Comparison of ENCODE assay signal across 8 mouse cellular contexts in the genomic region with DNA sequence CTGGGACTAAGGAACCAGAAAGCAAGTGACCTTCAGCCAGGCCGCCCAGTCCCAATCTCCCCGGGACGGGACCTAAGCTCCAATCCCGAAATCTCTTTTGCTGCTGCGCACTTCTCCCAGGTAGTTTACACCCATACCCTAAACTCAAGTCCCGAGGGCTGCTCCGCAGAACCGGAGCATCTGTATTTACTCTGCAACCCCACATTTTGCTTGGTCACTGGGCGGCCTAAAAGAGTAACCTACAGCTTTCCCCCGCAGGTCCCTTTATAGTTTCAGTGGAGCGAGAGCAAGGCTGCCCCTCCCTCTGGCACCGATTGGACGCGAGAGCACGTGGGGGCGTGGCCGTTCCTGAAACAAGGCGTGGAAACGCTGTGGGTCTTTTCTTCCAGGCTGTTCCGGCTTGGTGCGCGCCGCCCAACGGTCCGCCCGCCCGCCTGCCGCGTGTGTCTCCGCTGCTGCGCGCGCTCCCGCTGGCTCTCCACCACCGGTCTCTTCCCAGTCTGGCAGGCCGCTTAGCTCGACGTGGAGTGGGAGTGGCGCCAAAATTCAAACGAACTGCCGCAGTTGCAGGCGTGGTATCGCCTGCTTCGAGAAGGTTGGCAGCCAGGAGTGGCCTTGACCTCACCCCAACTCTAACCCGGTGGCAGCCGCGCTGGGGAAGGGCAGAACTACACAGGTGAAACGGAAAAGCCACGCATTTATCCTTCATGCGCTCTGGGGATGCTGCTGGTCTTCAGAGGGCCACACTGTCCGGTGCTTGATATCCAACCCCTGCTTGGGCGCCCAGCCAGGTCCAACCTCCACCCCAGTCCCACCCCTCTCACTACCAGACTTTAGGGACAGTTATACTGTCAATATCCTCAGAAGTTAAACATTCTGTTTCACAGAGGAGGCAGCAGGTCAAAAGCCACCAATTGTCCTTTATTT. TPM values are rescaled to one million over a fixed set of nuclear protein-coding genes. Genes with fewer than 3 reads are reported as not detected.
DNase-seq lines count a peak whose midpoint lies in the region; ATAC-seq and TF ChIP-seq lines count a peak whose summit lies in the region.
"Not testable (repeated sequence)": the region's sequence is repeated elsewhere in the genome, so short reads cannot be mapped to it uniquely, and the experiment has no call there.

No protein-coding gene starts in this region.

- H3K79me2 ChIP-seq in heart, adult 2 months (replicated peaks; ENCODE audit: control insufficient read depth, insufficient read depth, low read length), result not testable (repeated sequence)

- not testable (repeated sequence) for H3K4me1 ChIP-seq in embryonic facial prominence, embryonic 13.5 days; heart, adult 2 months (ENCODE audit: control insufficient read depth, insufficient read depth, low read length); kidney, adult 2 months (ENCODE audit: control insufficient read depth, insufficient read depth, low read length); limb, embryonic 11.5 days (ENCODE audit: control insufficient read depth, insufficient read depth, low read length); midbrain, embryonic 13.5 days (replicated peaks); small intestine, adult 2 months (ENCODE audit: control insufficient read depth, insufficient read depth, insufficient read length, low read length)

- peak; percentile 45; the same call in 1 of the 2 replicates for TF ChIP-seq POLR2A in heart, adult 2 months (IDR thresholded peaks at IDR 0.05; ENCODE audit: insufficient read depth, low read depth, low read length)
- TF ChIP-seq POLR2A in kidney, adult 2 months (IDR thresholded peaks at IDR 0.05; ENCODE audit: low read depth, low read length), result not testable (repeated sequence)
- 0 out of 2 replicates have a peak, but pooled peaks have one; percentile 14 for TF ChIP-seq POLR2A in small intestine, adult 2 months (IDR thresholded peaks at IDR 0.05; ENCODE audit: low read depth, low read length)

- intact Hi-C loops in heart, adult 2 months (cut with DNase I), result not testable (repeated sequence)

- DNase-seq in 3T3-L1 (ENCODE audit: low read depth, low spot score), result peak; percentile 91
- peak; percentile 58 to 65 for DNase-seq in adrenal gland, postnatal 4 days (ENCODE audit: low spot score in 2 of 2)
- peak; percentile 85 to 93 for DNase-seq in heart, adult 2 months
- DNase-seq in kidney, adult 2 months, result peak; percentile 94
- DNase-seq in limb, embryonic 11.5 days (ENCODE audit: low spot score), result peak; percentile 88

- peak; percentile 97 for ATAC-seq in embryonic facial prominence, embryonic 13.5 days (ENCODE audit: insufficient number of reproducible peaks, insufficient read depth, low FRiP score, low TSS enrichment, low read depth)
- ATAC-seq in limb, embryonic 11.5 days (ENCODE audit: insufficient number of reproducible peaks, low FRiP score, low TSS enrichment, low read depth), result peak; percentile 98
- ATAC-seq in midbrain, embryonic 13.5 days, result peak; percentile 99

- H3K4me2 ChIP-seq in embryonic facial prominence, embryonic 13.5 days, result peak overlapping the region; percentile 67
- peak overlapping the region; percentile 53 for H3K4me2 ChIP-seq in limb, embryonic 11.5 days (ENCODE audit: low read depth, severe bottlenecking)
- peak overlapping the region; percentile 70 for H3K4me2 ChIP-seq in midbrain, embryonic 13.5 days (replicated peaks)

- TF ChIP-seq CTCF in heart, adult 2 months (IDR thresholded peaks at IDR 0.05), result 0 out of 2 replicates have a peak, but pooled peaks have one; percentile 3
- not testable (repeated sequence) for TF ChIP-seq CTCF in kidney, adult 2 months (conservative IDR thresholded peaks at IDR 0.05; ENCODE audit: insufficient read depth, insufficient read length, low read depth, low read length); small intestine, adult 2 months (IDR thresholded peaks at IDR 0.05; ENCODE audit: extremely low read depth, insufficient read length, insufficient replicate concordance, low read depth, low read length)

- 1% methylated on average over 52 of the region's 52 CpGs for WGBS in embryonic facial prominence, embryonic 13.5 days
- WGBS in heart, adult 2 months, result 1% methylated on average over 49 of the region's 52 CpGs
- WGBS in kidney, adult 2 months, result 2% methylated on average over 52 of the region's 52 CpGs
- WGBS in limb, embryonic 11.5 days, result 3% methylated on average over 52 of the region's 52 CpGs
- WGBS in midbrain, embryonic 13.5 days, result 3% methylated on average over 52 of the region's 52 CpGs
- WGBS in small intestine, adult 2 months, result under 1% methylated on average over 51 of the region's 52 CpGs

- H3K27ac ChIP-seq in embryonic facial prominence, embryonic 13.5 days; limb, embryonic 11.5 days (replicated peaks; ENCODE audit: low read depth, low read length); midbrain, embryonic 13.5 days; small intestine, adult 2 months (ENCODE audit: insufficient read depth, low read depth, low read length): not testable (repeated sequence)
- peak overlapping the region; percentile 78 for H3K27ac ChIP-seq in heart, adult 2 months
- H3K27ac ChIP-seq in kidney, adult 2 months (ENCODE audit: insufficient read depth, low read depth, low read length), result peak overlapping the region; percentile 5; the same call in 1 of the 2 replicates

- H3K9me3 ChIP-seq in embryonic facial prominence, embryonic 13.5 days; limb, embryonic 11.5 days (ENCODE audit: control insufficient read depth, low read length); midbrain, embryonic 13.5 days: not testable (repeated sequence)

- H3K36me3 ChIP-seq in embryonic facial prominence, embryonic 13.5 days; heart, adult 2 months (ENCODE audit: control insufficient read depth, insufficient read depth, low read length); kidney, adult 2 months (ENCODE audit: control insufficient read depth, insufficient read depth, low read length); limb, embryonic 11.5 days (ENCODE audit: control insufficient read depth, insufficient read depth, low read length); midbrain, embryonic 13.5 days; small intestine, adult 2 months (ENCODE audit: control insufficient read depth, insufficient read depth, low read length): not testable (repeated sequence)

- H3K4me3 ChIP-seq in embryonic facial prominence, embryonic 13.5 days, result peak overlapping the region; percentile 46
- H3K4me3 ChIP-seq in heart, adult 2 months, result peak overlapping the region; percentile 62
- H3K4me3 ChIP-seq in kidney, adult 2 months (ENCODE audit: insufficient read depth, low read depth, low read length), result peak overlapping the region; percentile 73
- H3K4me3 ChIP-seq in limb, embryonic 11.5 days (ENCODE audit: low read depth, low read length), result peak overlapping the region; percentile 28
- peak overlapping the region; percentile 46 for H3K4me3 ChIP-seq in midbrain, embryonic 13.5 days (replicated peaks)
- H3K4me3 ChIP-seq in small intestine, adult 2 months (ENCODE audit: low read depth, low read length), result peak overlapping the region; percentile 78

- TF ChIP-seq EP300 in heart, adult 2 months (IDR thresholded peaks at IDR 0.05; ENCODE audit: insufficient read depth, low read depth, low read length), result not testable (repeated sequence)

- not testable (repeated sequence) for H3K27me3 ChIP-seq in embryonic facial prominence, embryonic 13.5 days; heart, adult 2 months (ENCODE audit: control insufficient read depth, insufficient read depth, low read length); kidney, adult 2 months (replicated peaks; ENCODE audit: control insufficient read depth, insufficient read depth, low read length); limb, embryonic 11.5 days (ENCODE audit: control insufficient read depth, insufficient read depth, low read length); midbrain, embryonic 13.5 days; small intestine, adult 2 months (ENCODE audit: control insufficient read depth, insufficient read depth, low read length)

- H3K9ac ChIP-seq in embryonic facial prominence, embryonic 13.5 days, result peak overlapping the region; percentile 67; the same call in 1 of the 2 replicates
- H3K9ac ChIP-seq in heart, adult 2 months (ENCODE audit: low read depth, low read length), result peak overlapping the region; percentile 30
- H3K9ac ChIP-seq in limb, embryonic 11.5 days (ENCODE audit: low read length), result peak overlapping the region; percentile 34; the same call in 1 of the 2 replicates
- peak overlapping the region; percentile 60 for H3K9ac ChIP-seq in midbrain, embryonic 13.5 days (replicated peaks)

RNA-seq across cellular contexts. Expression of gene Trim43c, which starts 19.9 kb away (rescaled TPM):
- under 1 TPM; 0.17 to 0.25 TPM for total RNA-seq in adrenal gland, postnatal 4 days (2021)
- polyA plus RNA-seq in embryonic facial prominence, embryonic 13.5 days (2015; fragmentation: Nextera tagmentation; extraction: Ambion mirVana), result 0.14 TPM in 1 of 2 replicates, not detected in the other
- total RNA-seq in heart, adult 2 months (2021), result not detected
- not detected in 2 replicates for polyA plus RNA-seq in heart, adult 2 months (2012; rRNA removed)
- polyA plus RNA-seq in kidney, adult 2 months (2012; rRNA removed), result not detected in 2 replicates
- 0.13 TPM in 1 of 2 replicates, not detected in the other for polyA plus RNA-seq in limb, embryonic 11.5 days (2014; fragmentation: Nextera tagmentation; extraction: Ambion mirVana)
- polyA plus RNA-seq in midbrain, embryonic 13.5 days (2015; fragmentation: Nextera tagmentation; extraction: Ambion mirVana), result 0.13 TPM in 1 of 2 replicates, not detected in the other
- not detected in 2 replicates for polyA plus RNA-seq in small intestine, adult 2 months (2012; rRNA removed)

Comparison
In these comparisons a context has a peak if more than half of its experiments do, and no peak if none do; other contexts are left out.
1. H3K4me3 ChIP-seq: peak in every context shown above with its lines; median percentile 78 in small intestine, adult 2 months; 73 in kidney, adult 2 months; 62 in heart, adult 2 months; 46 in embryonic facial prominence, embryonic 13.5 days; 46 in midbrain, embryonic 13.5 days; 28 in limb, embryonic 11.5 days.